Mouse (Mus musculus) kidney, adult 2 months (tissue): ENCODE data around the gene Zfp758. TPM values are rescaled to one million over a fixed set of nuclear protein-coding genes. Genes with fewer than 3 reads are reported as not detected.

Experiments
- DNase-seq: peaks from one replicate; pipeline ENCODE4 v3.0.0; 2021
- H3K27ac ChIP-seq: fragments of 200-500 bp; 2 replicates; pipeline ENCODE4 v1.5.1; 2012; ENCODE audit warnings: low read depth, low read length, control low read depth, inconsistent platforms; ENCODE audit not compliant: insufficient read depth
- H3K27me3 ChIP-seq: fragments of 200-500 bp; replicated peaks from 2 replicates; pipeline ENCODE4 v1.6.1; 2012; ENCODE audit warnings: mild to moderate bottlenecking, moderate library complexity, low read length, inconsistent platforms; ENCODE audit not compliant: control insufficient read depth, insufficient read depth
- H3K36me3 ChIP-seq: fragments of 200-500 bp; 2 replicates; pipeline ENCODE4 v1.6.1; 2012; ENCODE audit warnings: mild to moderate bottlenecking, moderate library complexity, low read length, inconsistent platforms; ENCODE audit not compliant: control insufficient read depth, insufficient read depth
- H3K4me1 ChIP-seq: fragments of 200-500 bp; 2 replicates; pipeline ENCODE4 v1.6.1; 2011; ENCODE audit warnings: low read length; ENCODE audit not compliant: control insufficient read depth, insufficient read depth
- H3K4me3 ChIP-seq: fragments of 200-500 bp; 2 replicates; pipeline ENCODE4 v1.5.1; 2011; ENCODE audit warnings: mild to moderate bottlenecking, low read depth, low read length, control low read depth; ENCODE audit not compliant: insufficient read depth
- CTCF ChIP-seq: fragments of 200-500 bp; conservative IDR thresholded peaks from 2 replicates; pipeline ENCODE4 v1.5.1; 2011; ENCODE audit warnings: low read depth, mild to moderate bottlenecking, control low read depth, low read length, moderate library complexity, mixed read lengths; ENCODE audit not compliant: insufficient read depth, insufficient read length
- POLR2A ChIP-seq: fragments of 200-500 bp; IDR thresholded peaks from one replicate; pipeline ENCODE4 v1.6.1; 2011; ENCODE audit warnings: low read depth, low read length, control low read depth
- WGBS: fragments of 180-500 bp; shearing (Covaris S2); methylation state at CpG from one replicate; pipeline ENCODE4 v1.1.7; 2018; 5-methylcytosine and 5-hydroxymethylcytosine counted together
- polyA plus RNA-seq: library from polyadenylated mRNA; depleted of rRNA; stranded (reverse); fragments of >200 nt; gene quantifications from 2 replicates; pipeline ENCODE4 v1.2.3, GENCODE M21; 2012; rRNA removed

Zfp758 gene
- polyA plus RNA-seq, 1 experiment, result 0.92 TPM

GRCm38 (mm10) chr17:22410756-22411155 lies 49.5 kb downstream of the Zfp758 start:
- Histone ChIP-seq H3K27ac (no peak overlapping the region), H3K27me3 (no peaks in the 10 kb centered on the region), H3K4me3 (no peak overlapping the region), H3K36me3 (no peaks in the 10 kb centered on the region), H3K4me1 (no peaks in the 10 kb centered on the region)
- WGBS, result 72% methylated on average over 2 of the region's 2 CpGs
- DNase-seq, result peak; percentile 61
- TF ChIP-seq CTCF, result peak; percentile 64
- TF ChIP-seq POLR2A, result no peak

DNA sequence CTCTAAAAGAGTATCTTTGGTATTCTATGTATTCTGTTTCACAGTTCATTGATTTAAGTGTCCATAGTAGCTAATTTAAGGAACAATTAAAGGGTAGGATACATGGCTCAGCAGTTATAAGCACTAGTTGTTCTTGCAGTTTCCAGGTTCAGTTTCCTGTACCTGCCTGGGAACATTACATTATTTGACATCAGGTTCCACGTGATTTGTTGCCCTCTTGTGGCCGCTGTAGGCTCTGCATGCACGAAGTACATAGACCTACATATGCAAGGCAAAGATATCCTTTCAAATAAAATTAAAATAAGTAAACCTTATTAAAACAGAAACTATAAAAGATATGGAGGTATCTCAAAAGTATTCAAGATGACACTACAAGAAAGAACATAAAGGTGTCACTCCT lies 56.3 kb downstream of the Zfp758 start:
- H3K4me1 ChIP-seq, result no peaks in the 10 kb centered on the region
- no peaks in the 10 kb centered on the region for H3K36me3 ChIP-seq
- no peak for TF ChIP-seq POLR2A
- peak; percentile 80 for TF ChIP-seq CTCF
- peak; percentile 77 for DNase-seq
- no peak overlapping the region for H3K4me3 ChIP-seq
- no peaks in the 10 kb centered on the region for H3K27me3 ChIP-seq
- under 1% methylated on average over 3 of the region's 3 CpGs for WGBS
- no peak overlapping the region for H3K27ac ChIP-seq

GRCm38 (mm10) chr17:22423952-22424617 lies 62.8 kb downstream of the Zfp758 start, which contains the start of gene Zfp946:
Gene Zfp946 (plus strand): TSS chr17:22424222.
- Histone ChIP-seq H3K27me3 (no peaks in the 10 kb centered on the region), H3K4me3 (peak within 1 kb of the TSS; percentile 61), H3K4me1 (no peaks in the 10 kb centered on the region), H3K27ac (peak within 1 kb of the TSS; percentile 62), H3K36me3 (no peaks in the 10 kb centered on the region)
- no peak for TF ChIP-seq CTCF
- TF ChIP-seq POLR2A, result no peak
- peak; percentile 94 for DNase-seq
- under 1% methylated on average over 29 of the region's 29 CpGs for WGBS

GRCm38 (mm10) chr17:22424636-22425354 lies 63.5 kb downstream of the Zfp758 start:
- 3% methylated on average over 12 of the region's 12 CpGs for WGBS
- H3K27me3 ChIP-seq, result no peaks in the 10 kb centered on the region
- H3K27ac ChIP-seq, result no peak overlapping the region
- no peaks in the 10 kb centered on the region for H3K4me1 ChIP-seq
- TF ChIP-seq POLR2A (no peak), CTCF (no peak)
- peak overlapping the region; percentile 61 for H3K4me3 ChIP-seq
- DNase-seq, result peak; percentile 33
- no peaks in the 10 kb centered on the region for H3K36me3 ChIP-seq

Other genes starting within 250 kb of the Zfp758 start
- 0.17 and 0.26 TPM in 2 replicates for gene Zfp947, start 195.3 kb upstream of the Zfp758 start, polyA plus RNA-seq
- 0.26 and 0.64 TPM in 2 replicates for gene Zfp994, start 135.8 kb upstream of the Zfp758 start, polyA plus RNA-seq
- 0.71 and 0.94 TPM in 2 replicates for gene CT030661.1, start 46.6 kb upstream of the Zfp758 start, polyA plus RNA-seq
- gene Zfp944, start 53 bp upstream of the Zfp758 start, polyA plus RNA-seq, result 2.2 and 2.3 TPM in 2 replicates
- gene Zfp946, start 62.8 kb downstream of the Zfp758 start, polyA plus RNA-seq, result 3.6 and 4.3 TPM in 2 replicates
- not detected in 2 replicates for gene Vmn2r111, start 212.0 kb downstream of the Zfp758 start, polyA plus RNA-seq
- gene Vmn2r112, start 239.5 kb downstream of the Zfp758 start, polyA plus RNA-seq, result not detected in 2 replicates